Mouse (Mus musculus) liver, postnatal 0 days (tissue): ENCODE measurements at regions not wholly inside any gene's neighbourhood (a gene's known extent, or its start where the extent isn't known, plus 50 kb on each side); places are given as distances from the start of the nearest gene placed in this dataset.

Experiments used
- CTCF ChIP-seq: sonication (generic); IDR thresholded peaks from 2 replicates; pipeline ENCODE4 v1.5.1; 2016; ENCODE audit warnings: antibody characterized with exemption, low read depth
- EP300 ChIP-seq: IDR thresholded peaks from 2 replicates; pipeline ENCODE4 v1.6.1; 2016; ENCODE audit warnings: antibody characterized with exemption, low read depth, mild to moderate bottlenecking

- TF ChIP-seq CTCF (no peak), EP300 (no peak)
Measured at GRCm38 (mm10) chr4:142909355-142909947, 303.3 kb downstream of the Prdm2 start.
